Mouse (Mus musculus): ENCODE measurements around the gene Map2k1. TPM values are rescaled to one million over a fixed set of nuclear protein-coding genes. Genes with fewer than 3 reads are reported as not detected.

Map2k1 gene
- polyA plus RNA-seq, 1 experiment from 2014 or later, result 56.0 TPM

DNA sequence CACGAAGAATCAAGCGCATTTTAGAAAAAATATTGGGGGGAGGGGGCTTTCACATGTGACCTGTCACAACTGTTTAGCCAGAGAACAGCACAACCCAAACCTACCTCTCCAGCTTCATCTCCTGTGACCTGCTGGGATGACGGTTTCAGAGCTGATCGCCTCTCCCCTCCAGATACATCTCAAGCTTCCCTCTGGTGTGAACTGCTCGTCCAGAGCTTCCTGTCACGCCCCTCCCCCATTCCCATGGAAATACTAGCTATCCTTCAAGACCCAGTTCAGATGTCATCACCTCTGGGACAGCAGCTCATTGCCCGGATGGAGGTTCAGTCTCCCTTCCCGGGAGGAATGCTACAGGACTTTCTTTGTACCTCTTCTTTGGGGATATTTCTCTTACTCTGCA lies 12.8 kb downstream of the Map2k1 start:
- no peaks in the 10 kb centered on the region for H3K27me3 ChIP-seq
- H3K27ac ChIP-seq, result no peak overlapping the region
- ATAC-seq (ENCODE audit: low FRiP score), result no peak
- no peak overlapping the region for H3K4me3 ChIP-seq (replicated peaks)
- H3K9me3 ChIP-seq, result no peaks in the 10 kb centered on the region
- no peak overlapping the region for H3K9ac ChIP-seq
- H3K4me2 ChIP-seq, result no peak overlapping the region
- 76% methylated on average over 8 of the region's 8 CpGs for WGBS
- H3K4me1 ChIP-seq, result peaks cover 10% of the 10 kb centered on the region
- H3K36me3 ChIP-seq (replicated peaks), result no peaks in the 10 kb centered on the region

GRCm38 (mm10) chr9:64240116-64240515 lies 13.3 kb downstream of the Map2k1 start:
- Histone ChIP-seq H3K9ac (no peak overlapping the region), H3K36me3 (replicated peaks) (no peaks in the 10 kb centered on the region), H3K4me3 (replicated peaks) (no peak overlapping the region), H3K27me3 (no peaks in the 10 kb centered on the region), H3K9me3 (no peaks in the 10 kb centered on the region), H3K4me1 (peaks cover 10% of the 10 kb centered on the region), H3K27ac (no peak overlapping the region), H3K4me2 (no peak overlapping the region)
- 61% methylated on average over 2 of the region's 2 CpGs for WGBS
- ATAC-seq (ENCODE audit: low FRiP score), result no peak

DNA sequence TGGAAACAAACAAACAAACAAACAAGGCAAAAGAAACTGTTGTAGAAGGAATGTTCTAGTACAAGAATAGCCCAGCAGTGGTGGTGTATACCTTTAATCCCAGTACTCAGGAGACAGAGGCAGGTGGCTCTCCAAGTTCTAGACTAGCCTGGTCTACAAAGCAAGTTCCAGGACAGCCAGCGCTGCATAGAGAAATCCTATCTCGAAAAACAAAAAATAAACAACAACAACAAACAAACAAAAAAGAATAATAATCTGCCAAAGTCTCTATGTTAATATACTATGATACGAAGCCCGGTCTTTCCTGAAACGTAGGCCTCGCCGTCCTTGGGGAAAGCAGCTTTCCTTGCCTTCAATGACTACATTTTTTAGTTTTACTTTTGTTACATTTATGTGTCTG lies 17.4 kb downstream of the Map2k1 start:
- H3K4me3 ChIP-seq (replicated peaks), result no peak overlapping the region
- no peak for ATAC-seq (ENCODE audit: low FRiP score)
- no peaks in the 10 kb centered on the region for H3K9me3 ChIP-seq
- no peak overlapping the region for H3K27ac ChIP-seq
- no peaks in the 10 kb centered on the region for H3K36me3 ChIP-seq (replicated peaks)
- peaks cover 23% of the 10 kb centered on the region for H3K4me1 ChIP-seq
- H3K4me2 ChIP-seq, result no peak overlapping the region
- no peaks in the 10 kb centered on the region for H3K27me3 ChIP-seq
- 95% methylated on average over 7 of the region's 7 CpGs for WGBS
- H3K9ac ChIP-seq, result no peak overlapping the region

- Histone ChIP-seq H3K4me3 (replicated peaks) (no peak within 1 kb of the TSS), H3K27ac (no peak within 1 kb of the TSS), H3K9ac (no peak within 1 kb of the TSS), H3K27me3 (no peaks in the 10 kb centered on the region), H3K4me2 (no peak within 1 kb of the TSS), H3K9me3 (no peaks in the 10 kb centered on the region), H3K36me3 (replicated peaks) (no peaks in the 10 kb centered on the region), H3K4me1 (peaks cover 21% of the 10 kb centered on the region)
- WGBS, result 97% methylated on average over 8 of the region's 8 CpGs
- ATAC-seq (ENCODE audit: low FRiP score), result no peak
These were observed 18.5 kb downstream of the Map2k1 start, which contains the start of gene Uchl4 for GRCm38 (mm10) chr9:64234768-64235435. TSS of gene Uchl4 (plus strand) at chr9:64235201.

DNA sequence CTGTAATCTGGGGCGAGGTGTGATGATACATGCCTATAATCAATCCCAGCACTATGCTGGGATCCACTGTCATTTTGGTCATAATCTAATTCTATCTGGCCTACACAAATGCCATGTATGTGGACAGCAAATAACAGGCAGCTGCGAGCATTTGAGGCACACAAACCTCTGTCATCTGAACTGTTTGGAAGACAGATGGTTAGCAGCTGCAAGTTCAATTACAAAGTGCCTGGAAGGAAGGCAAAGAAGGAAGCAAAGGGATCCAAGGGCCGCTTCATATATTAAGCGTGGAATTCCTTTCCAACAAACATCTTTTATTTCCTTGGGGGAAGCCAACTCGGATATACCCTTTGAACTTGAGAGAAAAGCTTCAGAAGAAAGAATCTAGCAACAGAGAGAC lies 19.8 kb downstream of the Map2k1 start:
- no peak overlapping the region for H3K4me3 ChIP-seq (replicated peaks)
- WGBS, result 77% methylated on average over 5 of the region's 5 CpGs
- H3K27ac ChIP-seq, result no peak overlapping the region
- no peaks in the 10 kb centered on the region for H3K36me3 ChIP-seq (replicated peaks)
- H3K4me2 ChIP-seq, result no peak overlapping the region
- H3K27me3 ChIP-seq, result no peaks in the 10 kb centered on the region
- ATAC-seq (ENCODE audit: low FRiP score), result no peak
- H3K9ac ChIP-seq, result no peak overlapping the region
- peaks cover 26% of the 10 kb centered on the region for H3K4me1 ChIP-seq
- no peaks in the 10 kb centered on the region for H3K9me3 ChIP-seq

GRCm38 (mm10) chr9:64232257-64232957 lies 21.0 kb downstream of the Map2k1 start:
- H3K9ac ChIP-seq, result no peak overlapping the region
- no peak overlapping the region for H3K4me3 ChIP-seq (replicated peaks)
- WGBS, result 51% methylated on average over 9 of the region's 9 CpGs
- no peaks in the 10 kb centered on the region for H3K36me3 ChIP-seq (replicated peaks)
- H3K9me3 ChIP-seq, result no peaks in the 10 kb centered on the region
- no peaks in the 10 kb centered on the region for H3K27me3 ChIP-seq
- H3K4me1 ChIP-seq, result peaks cover 26% of the 10 kb centered on the region
- peak overlapping the region; percentile 63; the same call in 1 of the 2 replicates for H3K27ac ChIP-seq
- ATAC-seq (ENCODE audit: low FRiP score), result no peak
- no peak overlapping the region for H3K4me2 ChIP-seq

DNA sequence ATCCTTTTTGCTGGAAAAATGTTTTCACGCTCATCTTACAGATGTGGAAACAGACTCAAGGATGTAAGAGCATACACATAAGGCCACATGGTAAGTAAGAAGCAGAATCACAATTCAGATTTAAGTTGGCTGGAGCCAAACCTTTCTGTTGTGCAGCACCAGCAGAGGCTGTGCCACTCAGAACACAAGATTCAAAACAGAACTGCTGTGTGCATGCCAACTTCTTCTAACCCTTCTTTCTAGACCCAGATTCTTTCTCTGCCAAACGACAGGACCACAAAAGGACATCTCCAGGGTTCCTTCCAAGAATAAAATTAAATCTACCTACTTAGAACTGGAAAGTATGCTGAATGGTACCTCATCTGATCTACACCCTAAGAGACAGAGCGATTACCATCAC lies 21.8 kb downstream of the Map2k1 start:
- Histone ChIP-seq H3K27ac (peak overlapping the region; percentile 63; the same call in 1 of the 2 replicates), H3K4me1 (peaks cover 26% of the 10 kb centered on the region), H3K36me3 (replicated peaks) (no peaks in the 10 kb centered on the region), H3K27me3 (no peaks in the 10 kb centered on the region), H3K4me3 (replicated peaks) (no peak overlapping the region), H3K9ac (no peak overlapping the region), H3K4me2 (no peak overlapping the region), H3K9me3 (no peaks in the 10 kb centered on the region)
- no peak for ATAC-seq (ENCODE audit: low FRiP score)
- 78% methylated on average over 3 of the region's 3 CpGs for WGBS

DNA sequence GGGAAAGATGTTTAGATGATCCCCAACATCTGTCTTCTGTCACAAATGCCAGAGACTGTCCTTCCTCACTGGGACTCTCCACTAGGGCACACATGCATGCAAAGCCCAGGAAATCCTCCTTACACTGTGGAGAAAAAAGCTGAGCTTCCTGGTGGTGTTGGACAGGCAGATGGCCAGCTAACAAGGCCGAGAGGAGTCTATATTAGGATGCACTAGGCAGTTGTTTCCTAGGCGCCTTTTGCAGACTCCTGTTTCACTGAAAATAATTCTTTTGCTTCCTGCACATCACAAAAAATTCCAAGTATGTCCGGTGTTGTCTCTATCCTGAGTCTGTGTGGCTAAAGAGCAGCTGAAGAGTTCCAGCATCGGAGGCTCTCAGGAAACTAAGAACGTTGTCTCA lies 22.3 kb downstream of the Map2k1 start:
- H3K27ac ChIP-seq, result no peak overlapping the region
- 77% methylated on average over 5 of the region's 5 CpGs for WGBS
- ATAC-seq (ENCODE audit: low FRiP score), result no peak

GRCm38 (mm10) chr9:64228972-64229371 lies 24.5 kb downstream of the Map2k1 start:
- Histone ChIP-seq H3K4me2 (no peak overlapping the region), H3K27me3 (no peaks in the 10 kb centered on the region), H3K9ac (no peak overlapping the region), H3K27ac (no peak overlapping the region), H3K4me3 (replicated peaks) (no peak overlapping the region), H3K36me3 (replicated peaks) (no peaks in the 10 kb centered on the region), H3K4me1 (peaks cover 24% of the 10 kb centered on the region), H3K9me3 (no peaks in the 10 kb centered on the region)
- ATAC-seq (ENCODE audit: low FRiP score), result no peak

More for the DNA sequence above, 22.3 kb downstream of the Map2k1 start:
- Histone ChIP-seq H3K4me1 (peaks cover 26% of the 10 kb centered on the region), H3K27me3 (no peaks in the 10 kb centered on the region), H3K9ac (no peak overlapping the region), H3K36me3 (replicated peaks) (no peaks in the 10 kb centered on the region), H3K4me3 (replicated peaks) (no peak overlapping the region), H3K9me3 (no peaks in the 10 kb centered on the region), H3K4me2 (no peak overlapping the region)

GRCm38 (mm10) chr9:64227736-64228135 lies 25.7 kb downstream of the Map2k1 start:
- Histone ChIP-seq H3K27me3 (no peaks in the 10 kb centered on the region), H3K4me1 (peaks cover 19% of the 10 kb centered on the region), H3K4me2 (no peak overlapping the region), H3K36me3 (replicated peaks) (no peaks in the 10 kb centered on the region), H3K4me3 (replicated peaks) (no peak overlapping the region), H3K9ac (no peak overlapping the region), H3K27ac (no peak overlapping the region), H3K9me3 (no peaks in the 10 kb centered on the region)
- 87% methylated on average over 12 of the region's 12 CpGs for WGBS
- ATAC-seq (ENCODE audit: low FRiP score), result no peak

DNA sequence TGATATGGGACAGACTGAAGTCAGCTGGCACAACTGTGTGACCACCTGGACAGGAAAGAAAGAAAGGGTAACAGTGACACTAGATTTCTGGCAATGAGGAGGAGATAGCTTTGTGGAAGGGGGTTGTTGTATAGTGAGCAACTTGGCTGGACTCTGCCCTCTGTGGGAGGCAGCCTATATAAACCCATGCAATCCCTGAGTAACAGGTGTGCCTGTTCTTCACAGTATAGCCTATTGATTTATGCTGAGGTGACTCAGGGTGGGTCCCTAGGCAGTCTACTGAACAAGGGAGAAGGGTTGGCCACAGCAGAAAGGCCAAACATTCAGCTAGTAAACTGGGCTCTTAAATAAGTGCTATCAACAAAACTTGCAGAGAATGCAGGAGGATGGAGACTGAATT lies 27.6 kb downstream of the Map2k1 start:
- no peak for ATAC-seq (ENCODE audit: low FRiP score)
- Histone ChIP-seq H3K9me3 (no peaks in the 10 kb centered on the region), H3K27ac (no peak overlapping the region), H3K4me2 (no peak overlapping the region), H3K36me3 (replicated peaks) (no peaks in the 10 kb centered on the region), H3K9ac (no peak overlapping the region), H3K4me1 (0 out of 2 replicates have a peak, but pooled peaks cover 5% of the 10 kb centered on the region), H3K27me3 (no peaks in the 10 kb centered on the region), H3K4me3 (replicated peaks) (no peak overlapping the region)

DNA sequence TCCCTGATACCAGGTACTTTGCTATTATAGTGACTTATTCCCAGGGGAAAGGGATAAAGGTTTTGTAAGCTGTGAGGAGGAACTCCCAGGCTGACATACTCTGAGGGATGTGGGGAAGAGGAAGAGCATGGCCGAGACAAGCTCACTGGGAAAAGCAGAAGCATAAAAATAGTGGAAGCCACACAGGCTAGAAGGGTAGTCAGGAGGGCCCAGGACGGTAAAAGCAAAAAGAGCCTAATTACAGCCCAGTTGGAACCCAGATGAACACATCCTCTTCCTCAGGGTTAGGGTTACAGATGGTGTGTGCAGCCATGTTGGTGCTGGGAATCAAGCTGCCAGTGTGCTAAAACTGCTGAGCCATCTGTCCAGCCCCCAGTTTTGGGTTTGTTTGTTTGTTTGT lies 31.3 kb downstream of the Map2k1 start:
- Histone ChIP-seq H3K9me3 (no peaks in the 10 kb centered on the region), H3K9ac (no peak overlapping the region), H3K27ac (no peak overlapping the region), H3K27me3 (no peaks in the 10 kb centered on the region), H3K36me3 (replicated peaks) (no peaks in the 10 kb centered on the region), H3K4me3 (replicated peaks) (no peak overlapping the region), H3K4me1 (no peaks in the 10 kb centered on the region), H3K4me2 (no peak overlapping the region)
- 75% methylated on average over 2 of the region's 2 CpGs for WGBS
- no peak for ATAC-seq (ENCODE audit: low FRiP score)

DNA sequence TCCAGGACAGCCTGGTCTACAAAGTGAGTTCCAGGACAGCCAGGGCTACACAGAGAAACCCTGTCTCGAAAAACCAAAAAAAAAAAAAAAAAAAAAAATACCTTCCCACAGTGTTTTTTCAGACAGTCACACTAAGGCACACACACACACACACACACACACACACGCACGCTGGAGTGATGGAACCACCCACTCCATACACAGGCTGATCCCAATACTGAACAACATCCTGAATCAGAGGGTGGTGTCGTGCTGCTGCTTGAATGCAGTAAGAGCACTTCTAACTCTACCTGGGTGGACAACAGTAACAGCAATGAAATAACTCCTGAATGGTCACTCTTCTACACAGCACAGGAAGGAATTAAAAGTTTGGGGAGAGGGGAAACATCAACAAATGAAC lies 32.0 kb downstream of the Map2k1 start:
- H3K27me3 ChIP-seq, result no peaks in the 10 kb centered on the region
- no peak overlapping the region for H3K9ac ChIP-seq
- H3K4me2 ChIP-seq, result no peak overlapping the region
- H3K27ac ChIP-seq, result no peak overlapping the region
- no peak overlapping the region for H3K4me3 ChIP-seq (replicated peaks)
- H3K36me3 ChIP-seq (replicated peaks), result no peaks in the 10 kb centered on the region
- no peak for ATAC-seq (ENCODE audit: low FRiP score)
- 90% methylated on average over 4 of the region's 4 CpGs for WGBS
- no peaks in the 10 kb centered on the region for H3K4me1 ChIP-seq
- H3K9me3 ChIP-seq, result no peaks in the 10 kb centered on the region
